Mouse (Mus musculus): ENCODE results near the gene Madcam1. TPM values are rescaled to one million over a fixed set of nuclear protein-coding genes. Genes with fewer than 3 reads are reported as not detected.

The Madcam1 gene
- polyA plus RNA-seq, 2 experiments from 2014 or later, result 0.23 to 0.73 TPM

- ATAC-seq, result peak; percentile 97
These were observed 4.6 kb downstream of the Madcam1 start, which contains the start of gene Tpgs1 for GRCm38 (mm10) chr10:79668771-79669575. Gene Tpgs1, plus strand, starts transcription at chr10:79669369.

DNA sequence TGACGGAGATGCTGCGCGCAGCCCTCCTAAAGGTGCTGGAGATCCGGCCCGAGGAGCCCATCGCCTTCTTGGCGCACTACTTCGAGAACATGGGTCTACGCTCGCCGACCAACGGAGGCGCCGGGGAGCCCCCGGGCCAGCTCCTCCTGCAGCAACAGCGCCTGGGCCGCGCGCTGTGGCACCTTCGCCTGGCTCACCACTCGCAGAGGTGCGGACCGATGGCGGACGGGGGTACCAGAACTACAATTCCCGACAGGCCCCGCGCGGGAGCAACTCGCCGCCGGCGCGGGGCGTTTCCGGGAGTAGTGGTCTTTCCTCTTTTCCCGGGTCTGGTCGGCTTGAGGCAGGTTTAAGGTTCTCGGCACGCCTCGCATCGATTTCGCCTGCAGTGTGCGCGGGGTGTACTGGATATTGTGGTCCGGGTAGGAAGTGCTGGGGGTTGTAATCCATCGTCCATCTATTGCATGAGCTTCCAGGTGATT, 5.3 kb downstream of the Madcam1 start:
- ATAC-seq, result peak; percentile 36

- ATAC-seq, result no peak
These were observed 5.9 kb downstream of the Madcam1 start for GRCm38 (mm10) chr10:79670071-79670888.

GRCm38 (mm10) chr10:79671396-79672087, 7.2 kb downstream of the Madcam1 start:
- no peak for ATAC-seq

- ATAC-seq, result no peak
These were observed 7.7 kb downstream of the Madcam1 start for GRCm38 (mm10) chr10:79672088-79672455.

DNA sequence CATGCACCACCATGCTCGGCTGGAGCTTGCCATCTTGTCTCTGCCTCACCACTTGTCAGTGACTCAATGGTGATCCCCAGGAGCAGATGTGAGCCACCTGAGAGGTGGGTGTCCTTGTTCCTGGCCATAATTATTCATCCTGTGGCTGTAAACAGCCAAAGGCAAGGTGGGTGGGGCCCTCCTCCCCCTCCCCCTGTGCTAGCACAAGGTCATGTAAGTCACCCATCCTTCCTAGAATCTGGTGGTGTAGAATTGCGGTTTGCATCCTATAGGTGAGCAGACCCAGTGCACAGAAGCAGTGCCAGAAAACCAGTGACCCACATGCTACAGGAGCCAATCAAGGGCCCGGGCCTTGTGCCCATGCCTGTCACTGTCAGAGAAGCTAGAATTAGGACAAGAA, 8.7 kb downstream of the Madcam1 start:
- no peak for ATAC-seq

GRCm38 (mm10) chr10:79675346-79676035, 11.1 kb downstream of the Madcam1 start:
- no peak for ATAC-seq

DNA sequence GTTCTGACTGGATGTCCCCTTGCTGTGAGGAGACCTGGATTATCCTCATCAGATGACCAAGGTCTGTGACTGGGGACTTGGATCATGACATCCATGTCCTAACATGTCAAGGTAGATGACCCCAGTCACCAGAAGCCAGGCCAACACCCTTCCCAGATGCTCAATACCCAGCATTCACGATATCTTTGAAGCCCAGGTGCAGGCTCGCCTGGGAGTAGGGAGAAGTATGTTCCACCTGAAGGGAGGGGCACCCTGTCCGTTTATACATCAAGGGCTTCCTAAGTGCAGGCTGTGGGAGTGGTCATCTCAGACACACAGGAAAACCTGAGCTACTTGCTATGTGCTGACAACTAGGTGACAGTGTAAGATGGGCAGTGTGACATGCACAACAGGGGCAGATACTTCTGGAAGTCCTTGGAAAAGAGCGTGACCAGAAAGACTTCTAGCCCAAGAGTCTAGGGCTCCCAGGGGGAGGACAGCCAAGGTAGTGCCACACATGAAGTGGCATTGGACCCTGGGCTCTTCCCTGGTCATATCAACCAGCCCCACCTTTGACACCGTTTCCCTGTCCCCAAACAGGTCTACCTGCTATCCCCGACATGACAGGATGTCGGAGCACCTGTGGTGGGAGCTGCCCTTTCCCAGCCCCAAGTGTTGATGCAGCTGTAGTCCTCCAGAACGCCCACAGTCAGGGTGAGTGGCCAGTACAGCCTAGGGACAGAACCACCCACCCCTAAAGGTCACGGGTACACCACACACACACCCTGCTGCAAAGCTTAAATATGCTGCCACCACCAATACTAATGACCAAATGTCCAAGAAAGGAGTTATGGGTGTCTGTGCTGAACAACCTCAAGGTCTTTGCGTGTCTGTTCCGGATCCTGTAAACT, 16.5 kb downstream of the Madcam1 start:
- no peak for ATAC-seq

DNA sequence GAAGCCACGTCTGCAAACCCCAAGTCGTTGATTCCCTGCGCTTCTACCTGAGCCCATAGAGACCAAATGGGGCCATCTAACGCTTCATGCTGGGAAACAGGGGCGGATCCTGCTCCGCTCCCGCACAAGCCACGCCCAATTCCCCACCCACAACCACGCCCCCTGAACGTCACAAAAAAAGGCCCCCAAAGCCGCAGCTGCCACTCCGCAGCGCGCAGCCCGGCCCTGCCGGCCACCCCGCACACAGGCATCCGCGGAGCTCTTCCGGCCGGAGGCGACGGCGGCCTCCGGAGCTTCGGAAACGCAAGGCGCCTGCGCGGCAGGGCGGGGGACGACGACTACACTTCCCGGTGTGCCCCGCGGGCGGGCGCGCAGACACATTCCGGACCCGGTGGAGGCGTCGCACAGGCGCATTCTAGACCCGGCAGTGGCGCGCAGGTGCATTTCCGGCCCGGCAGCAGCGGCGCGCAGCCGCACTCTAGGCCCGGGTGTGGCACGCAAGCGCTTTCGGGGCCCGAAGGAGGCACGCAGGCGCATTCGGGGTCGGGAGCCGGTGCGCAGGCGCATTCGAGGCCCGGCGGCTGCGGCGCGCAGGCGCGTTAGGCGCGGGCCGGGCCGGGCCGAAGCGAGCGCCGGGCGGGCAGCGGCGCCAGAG, 17.4 kb downstream of the Madcam1 start, which contains the start of gene Cdc34:
Gene Cdc34, plus strand, starts transcription at position 605 of the 655 bp plus-strand sequence.
- peak; percentile 87 for ATAC-seq

- ATAC-seq, result no peak
These were observed 18.2 kb downstream of the Madcam1 start for GRCm38 (mm10) chr10:79682551-79682915.

DNA sequence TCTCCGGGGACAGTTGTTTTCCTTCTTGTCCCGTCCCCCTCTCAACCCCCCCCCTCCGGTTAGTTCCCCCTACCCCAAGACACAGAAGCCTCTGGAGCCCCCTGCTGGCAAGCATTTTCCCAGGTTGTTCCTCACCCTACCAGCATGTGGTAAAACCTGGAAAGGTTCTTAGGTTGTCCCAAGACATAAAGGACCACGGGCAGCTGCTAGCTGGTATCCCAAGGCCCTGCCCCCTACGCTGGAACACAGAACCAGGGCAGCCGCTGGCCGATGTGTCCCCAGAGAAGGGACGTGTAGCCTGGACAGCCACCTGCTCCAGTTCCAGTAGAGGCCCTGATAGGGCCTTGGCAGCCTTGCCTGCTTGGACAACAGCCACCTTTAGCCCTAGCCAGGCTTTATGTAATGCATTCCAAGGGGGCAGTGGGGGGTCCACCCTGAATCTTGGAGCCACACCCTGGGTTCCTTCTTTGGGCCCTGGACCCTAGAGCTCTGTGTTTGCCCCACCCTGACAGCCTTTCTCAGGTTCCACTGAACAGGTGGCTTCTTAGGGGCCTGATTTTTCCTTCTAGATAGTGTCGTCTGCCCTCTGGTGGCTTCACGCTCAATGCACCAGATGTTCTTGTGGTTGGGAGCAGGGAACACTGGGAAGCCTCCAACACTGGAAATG, 18.7 kb downstream of the Madcam1 start:
- no peak for ATAC-seq

GRCm38 (mm10) chr10:79683726-79684640, 19.6 kb downstream of the Madcam1 start:
- no peak for ATAC-seq

- ATAC-seq, result no peak
These were observed 20.6 kb downstream of the Madcam1 start for GRCm38 (mm10) chr10:79684770-79685600.

DNA sequence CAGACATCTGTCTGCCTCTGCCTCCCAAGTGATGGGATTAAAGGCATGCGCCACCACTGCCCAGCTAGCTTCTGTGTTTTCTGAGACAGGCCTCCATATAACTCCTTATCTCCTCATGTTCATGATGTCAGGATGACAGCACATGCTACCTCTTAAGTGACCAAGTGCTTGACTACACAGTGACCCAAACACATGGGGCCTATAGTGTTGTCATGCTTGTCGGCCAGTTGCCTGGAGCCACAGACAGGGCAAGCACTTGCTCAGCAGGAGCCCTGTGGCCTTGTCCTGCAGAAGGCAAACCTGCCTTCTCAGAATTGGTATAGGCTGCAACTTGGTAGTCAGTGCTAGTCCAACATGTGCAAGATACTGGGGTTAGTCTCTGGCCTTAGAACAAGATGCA, 21.9 kb downstream of the Madcam1 start:
- ATAC-seq, result no peak

- ATAC-seq, result no peak
These were observed 22.3 kb downstream of the Madcam1 start for GRCm38 (mm10) chr10:79686691-79687090.

DNA sequence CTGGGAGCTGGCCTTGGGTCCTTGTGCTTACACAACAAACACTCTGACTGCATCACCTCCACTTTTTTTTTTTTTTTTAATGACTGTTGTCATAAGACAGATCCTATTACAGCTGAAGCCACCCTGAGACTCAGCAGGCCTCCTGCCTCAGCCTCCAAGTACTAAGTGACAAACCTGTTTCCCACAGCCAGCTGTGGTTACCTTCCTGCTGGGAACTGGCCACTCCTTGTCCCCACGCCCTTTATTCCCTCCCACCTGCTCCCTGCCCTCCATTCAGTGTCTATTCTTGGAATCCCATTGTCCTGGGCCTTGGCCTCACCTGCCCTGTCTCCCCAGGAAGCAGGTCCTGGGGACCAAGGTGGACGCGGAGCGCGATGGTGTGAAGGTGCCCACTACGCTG, 23.2 kb downstream of the Madcam1 start:
- no peak for ATAC-seq

- ATAC-seq, result no peak
These were observed 24.4 kb downstream of the Madcam1 start, which contains the start of gene Gzmm for GRCm38 (mm10) chr10:79688720-79689119. Gene Gzmm, plus strand, starts transcription at chr10:79689020.

GRCm38 (mm10) chr10:79689178-79689577, 24.8 kb downstream of the Madcam1 start:
- ATAC-seq, result no peak
